Mouse (Mus musculus): Measurements from ENCODE around the gene Tor1aip1. TPM values are rescaled to one million over a fixed set of nuclear protein-coding genes. Genes with fewer than 3 reads are reported as not detected.

The Tor1aip1 gene
- total and polyA plus RNA-seq, 3 experiments, result 19.1 to 44.1 (median 39.8) TPM

GRCm38 (mm10) chr1:155990391-155990790 is 45.9 kb downstream of the Tor1aip1 start:
- in situ Hi-C loops (cut with MboI; ENCODE audit: low pct_ligation_motif_present, low pct_unique_long_range_greater_than_20kb, low sequenced_read_pairs) (no loop called here), dilution Hi-C loops (cut with MboI; ENCODE audit: extremely low pct_ligation_motif_present, extremely low pct_unique_long_range_greater_than_20kb, low sequenced_read_pairs) (no loop called here)
- Histone ChIP-seq H3K27me3 (replicated peaks) (no peaks in the 10 kb centered on the region), H3K4me1 (ENCODE audit: control insufficient read depth in 1 of 2, insufficient read depth in 2 of 2) (peaks cover 3 to 18% of the 10 kb centered on the region in 2 experiments; a peak in 2 of 4 replicates), H3K9ac (ENCODE audit: insufficient read depth, low read depth) (peak overlapping the region; percentile 59; the same call in 1 of the 2 replicates), H3K4me2 (ENCODE audit: insufficient read depth, low read depth, poor library complexity, severe bottlenecking) (peak overlapping the region; percentile 32), H3K79me2 (replicated peaks; ENCODE audit: control insufficient read depth, extremely low read depth, insufficient read depth, poor library complexity, severe bottlenecking) (no peaks in the 10 kb centered on the region), H3K36me3 (replicated peaks in 1 of 2; ENCODE audit: control insufficient read depth in 1 of 2, insufficient read depth in 1 of 2, low read length in 1 of 2) (no peaks in the 10 kb centered on the region), H3K27ac (ENCODE audit: insufficient read depth, low read depth) (no peak overlapping the region), H3K4me3 (replicated peaks in 1 of 3; ENCODE audit: low read depth in 2 of 3, low read length in 2 of 3, poor library complexity in 1 of 3) (no peak overlapping the region), H3K9me3 (replicated peaks; ENCODE audit: low read length) (no peaks in the 10 kb centered on the region)
- TF ChIP-seq MEF2A (IDR thresholded peaks at IDR 0.05; ENCODE audit: borderline replicate concordance, low read depth, low read length) (peak; percentile 90), JUN (IDR thresholded peaks at IDR 0.05; ENCODE audit: insufficient read depth, low read depth, low read length) (no peak)
- no peak for DNase-seq (ENCODE audit: extremely low read depth)

DNA sequence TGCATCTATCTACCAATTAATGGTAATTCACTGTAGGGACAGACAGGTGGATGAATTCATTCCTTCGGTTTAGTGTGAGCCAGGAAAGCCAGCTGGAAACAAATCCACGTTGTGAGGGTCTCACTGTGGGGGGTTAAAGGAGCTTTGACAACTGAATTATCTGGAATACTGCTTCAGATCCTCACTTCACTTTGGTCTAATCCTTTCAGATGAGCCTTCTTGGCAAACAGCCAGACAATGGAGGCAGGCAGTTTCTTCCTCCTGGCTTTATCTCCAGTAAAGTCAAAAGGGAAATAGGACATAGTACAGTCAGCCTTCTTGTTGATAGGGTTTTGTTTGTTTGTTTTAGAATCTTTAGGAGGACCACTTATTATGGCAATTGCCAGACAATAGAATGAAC is 46.9 kb downstream of the Tor1aip1 start:
- Histone ChIP-seq H3K4me2 (ENCODE audit: insufficient read depth, low read depth, poor library complexity, severe bottlenecking) (no peak overlapping the region), H3K4me3 (replicated peaks in 1 of 3; ENCODE audit: low read depth in 2 of 3, low read length in 2 of 3, poor library complexity in 1 of 3) (no peak overlapping the region), H3K36me3 (replicated peaks in 1 of 2; ENCODE audit: control insufficient read depth in 1 of 2, insufficient read depth in 1 of 2, low read length in 1 of 2) (no peaks in the 10 kb centered on the region), H3K79me2 (replicated peaks; ENCODE audit: control insufficient read depth, extremely low read depth, insufficient read depth, poor library complexity, severe bottlenecking) (no peaks in the 10 kb centered on the region), H3K9me3 (replicated peaks; ENCODE audit: low read length) (no peaks in the 10 kb centered on the region), H3K27ac (ENCODE audit: insufficient read depth, low read depth) (no peak overlapping the region), H3K4me1 (ENCODE audit: control insufficient read depth in 1 of 2, insufficient read depth in 2 of 2) (peaks cover 3 to 18% of the 10 kb centered on the region in 2 experiments; a peak in 2 of 4 replicates), H3K27me3 (replicated peaks) (no peaks in the 10 kb centered on the region), H3K9ac (ENCODE audit: insufficient read depth, low read depth) (no peak overlapping the region)
- dilution Hi-C loops (cut with MboI; ENCODE audit: extremely low pct_ligation_motif_present, extremely low pct_unique_long_range_greater_than_20kb, low sequenced_read_pairs), result no loop called here
- no peak for DNase-seq (ENCODE audit: extremely low read depth)
- no peak for TF ChIP-seq USF2 (conservative IDR thresholded peaks at IDR 0.05; ENCODE audit: low read depth, low read length)
- TF ChIP-seq ZMIZ1 (IDR thresholded peaks at IDR 0.05; ENCODE audit: low read depth, low read length), result no peak
- TF ChIP-seq NELFE (IDR thresholded peaks at IDR 0.05; ENCODE audit: low read depth, low read length), result no peak
- no peak for TF ChIP-seq IRF4 (IDR thresholded peaks at IDR 0.05; ENCODE audit: low read depth, low read length)
- TF ChIP-seq NRF1 (IDR thresholded peaks at IDR 0.05; ENCODE audit: low read depth, low read length), result no peak
- TF ChIP-seq BHLHE40 (IDR thresholded peaks at IDR 0.05; ENCODE audit: low read depth, low read length), result no peak
- TF ChIP-seq KAT2A (IDR thresholded peaks at IDR 0.05; ENCODE audit: insufficient replicate concordance, low read length), result no peak
- no peak for TF ChIP-seq POLR2A (IDR thresholded peaks at IDR 0.05; ENCODE audit: low read depth, low read length)
- TF ChIP-seq GABPA (IDR thresholded peaks at IDR 0.05; ENCODE audit: insufficient replicate concordance, low read depth, low read length), result no peak
- no peak for TF ChIP-seq ETS1 (conservative IDR thresholded peaks at IDR 0.05; ENCODE audit: low read depth, low read length)
- no peak for TF ChIP-seq UBTF (IDR thresholded peaks at IDR 0.05; ENCODE audit: low read depth, low read length)
- no peak for TF ChIP-seq TCF12 (IDR thresholded peaks at IDR 0.05; ENCODE audit: low read depth, low read length)
- no peak for TF ChIP-seq RCOR1 (conservative IDR thresholded peaks at IDR 0.05; ENCODE audit: low read depth, low read length)
- no peak for TF ChIP-seq USF1 (IDR thresholded peaks at IDR 0.05; ENCODE audit: low read depth, low read length)
- in situ Hi-C loops (cut with MboI; ENCODE audit: low pct_ligation_motif_present, low pct_unique_long_range_greater_than_20kb, low sequenced_read_pairs), result no loop called here
